Mouse (Mus musculus): ENCODE results near the gene Igsf11. TPM values are rescaled to one million over a fixed set of nuclear protein-coding genes. Genes with fewer than 3 reads are reported as not detected.

Gene Igsf11
- polyA plus RNA-seq, 1 experiment from 2014 or later: 0.63 TPM

GRCm38 (mm10) chr16:38960550-38960949, 68.1 kb downstream of the Igsf11 start:
- DNase-seq (ENCODE audit: low spot score) (no peak), ATAC-seq (ENCODE audit: low FRiP score, low TSS enrichment) (no peak)
- no peak overlapping the region for H3K4me3 ChIP-seq (ENCODE audit: low read depth, low read length)
- H3K9ac ChIP-seq (ENCODE audit: low read length): no peak overlapping the region
- TF ChIP-seq EP300 (optimal IDR thresholded peaks at IDR 0.05) (no peak), CTCF (IDR thresholded peaks at IDR 0.05; ENCODE audit: low read depth) (no peak)
- H3K27me3 ChIP-seq (ENCODE audit: control insufficient read depth, insufficient read depth, low read length): no peaks in the 10 kb centered on the region
- H3K36me3 ChIP-seq (ENCODE audit: control insufficient read depth, insufficient read depth, low read length): no peaks in the 10 kb centered on the region
- H3K4me2 ChIP-seq (replicated peaks; ENCODE audit: low read depth): no peak overlapping the region
- no peak overlapping the region for H3K27ac ChIP-seq (replicated peaks)
- H3K9me3 ChIP-seq (ENCODE audit: control insufficient read depth, low read length): no peaks in the 10 kb centered on the region
- no peaks in the 10 kb centered on the region for H3K4me1 ChIP-seq (replicated peaks; ENCODE audit: control insufficient read depth, insufficient read depth)
- WGBS: 66% methylated on average over 8 of the region's 8 CpGs

- no peak overlapping the region for H3K9ac ChIP-seq (ENCODE audit: low read length)
- ATAC-seq (ENCODE audit: low FRiP score, low TSS enrichment) (no peak), DNase-seq (ENCODE audit: low spot score) (no peak)
- no peak overlapping the region for H3K4me3 ChIP-seq (ENCODE audit: low read depth, low read length)
- WGBS: 74% methylated on average over 2 of the region's 2 CpGs
- TF ChIP-seq CTCF (IDR thresholded peaks at IDR 0.05; ENCODE audit: low read depth) (no peak), EP300 (optimal IDR thresholded peaks at IDR 0.05) (no peak)
- H3K36me3 ChIP-seq (ENCODE audit: control insufficient read depth, insufficient read depth, low read length): no peaks in the 10 kb centered on the region
- no peak overlapping the region for H3K4me2 ChIP-seq (replicated peaks; ENCODE audit: low read depth)
- no peaks in the 10 kb centered on the region for H3K4me1 ChIP-seq (replicated peaks; ENCODE audit: control insufficient read depth, insufficient read depth)
- no peak overlapping the region for H3K27ac ChIP-seq (replicated peaks)
- no peaks in the 10 kb centered on the region for H3K9me3 ChIP-seq (ENCODE audit: control insufficient read depth, low read length)
- no peaks in the 10 kb centered on the region for H3K27me3 ChIP-seq (ENCODE audit: control insufficient read depth, insufficient read depth, low read length)
These were observed 69.4 kb downstream of the Igsf11 start for GRCm38 (mm10) chr16:38961865-38962264.

DNA sequence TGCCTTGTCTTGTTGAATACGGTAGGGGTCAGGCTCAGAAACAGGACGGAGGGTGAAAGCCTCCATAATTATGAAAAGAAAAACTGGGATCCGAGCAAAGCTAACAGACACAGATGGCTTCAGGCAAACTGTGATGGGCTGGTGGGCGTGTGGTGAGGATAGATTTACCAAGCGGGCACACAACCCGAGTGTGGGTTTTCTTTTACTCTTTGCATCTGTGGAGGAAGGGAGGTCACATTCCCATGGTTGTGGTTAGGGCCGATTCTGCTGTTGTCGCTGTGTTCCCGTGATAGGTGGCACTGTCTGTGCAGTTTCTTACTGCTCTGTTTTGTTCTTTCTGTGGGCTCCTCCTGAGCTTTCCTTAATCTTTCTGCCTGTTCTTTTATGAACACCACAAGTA, 70.2 kb downstream of the Igsf11 start:
- H3K4me1 ChIP-seq (replicated peaks; ENCODE audit: control insufficient read depth, insufficient read depth): no peaks in the 10 kb centered on the region
- H3K36me3 ChIP-seq (ENCODE audit: control insufficient read depth, insufficient read depth, low read length): no peaks in the 10 kb centered on the region
- ATAC-seq (ENCODE audit: low FRiP score, low TSS enrichment) (no peak), DNase-seq (ENCODE audit: low spot score) (no peak)
- no peaks in the 10 kb centered on the region for H3K9me3 ChIP-seq (ENCODE audit: control insufficient read depth, low read length)
- H3K4me3 ChIP-seq (ENCODE audit: low read depth, low read length): no peak overlapping the region
- no peak overlapping the region for H3K4me2 ChIP-seq (replicated peaks; ENCODE audit: low read depth)
- no peak overlapping the region for H3K27ac ChIP-seq (replicated peaks)
- H3K9ac ChIP-seq (ENCODE audit: low read length): no peak overlapping the region
- 66% methylated on average over 9 of the region's 9 CpGs for WGBS
- H3K27me3 ChIP-seq (ENCODE audit: control insufficient read depth, insufficient read depth, low read length): no peaks in the 10 kb centered on the region
- TF ChIP-seq CTCF (IDR thresholded peaks at IDR 0.05; ENCODE audit: low read depth) (no peak), EP300 (optimal IDR thresholded peaks at IDR 0.05) (no peak)

DNA sequence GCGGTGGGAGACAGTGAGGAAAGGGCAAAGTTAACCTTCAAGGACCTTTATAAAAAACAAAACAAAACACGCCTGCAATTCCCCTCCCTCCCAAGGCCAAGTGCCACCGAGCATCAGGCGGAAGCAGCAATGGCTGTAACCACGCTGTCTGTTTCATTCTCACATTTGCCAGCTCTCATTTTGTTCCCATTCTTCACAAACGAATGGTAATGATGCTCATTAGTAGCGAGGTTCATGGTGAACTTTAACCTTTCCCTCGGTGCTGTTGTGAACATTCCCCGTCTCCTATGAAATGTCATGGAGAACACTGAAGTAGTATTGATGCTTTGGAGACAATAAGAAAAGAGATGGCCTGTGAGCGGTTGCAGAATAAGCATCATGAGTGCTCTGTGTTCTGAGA, 74.6 kb downstream of the Igsf11 start:
- H3K36me3 ChIP-seq (ENCODE audit: control insufficient read depth, insufficient read depth, low read length): no peaks in the 10 kb centered on the region
- no peak overlapping the region for H3K27ac ChIP-seq (replicated peaks)
- no peak for ATAC-seq (ENCODE audit: low FRiP score, low TSS enrichment)
- no peaks in the 10 kb centered on the region for H3K9me3 ChIP-seq (ENCODE audit: control insufficient read depth, low read length)
- no peak overlapping the region for H3K9ac ChIP-seq (ENCODE audit: low read length)
- H3K4me1 ChIP-seq (replicated peaks; ENCODE audit: control insufficient read depth, insufficient read depth): no peaks in the 10 kb centered on the region
- no peaks in the 10 kb centered on the region for H3K27me3 ChIP-seq (ENCODE audit: control insufficient read depth, insufficient read depth, low read length)
- no peak overlapping the region for H3K4me3 ChIP-seq (ENCODE audit: low read depth, low read length)
- WGBS: 85% methylated on average over 10 of the region's 10 CpGs
- TF ChIP-seq EP300 (optimal IDR thresholded peaks at IDR 0.05): no peak
- no peak for TF ChIP-seq CTCF (IDR thresholded peaks at IDR 0.05; ENCODE audit: low read depth)
- no peak for DNase-seq (ENCODE audit: low spot score)
- H3K4me2 ChIP-seq (replicated peaks; ENCODE audit: low read depth): no peak overlapping the region

DNA sequence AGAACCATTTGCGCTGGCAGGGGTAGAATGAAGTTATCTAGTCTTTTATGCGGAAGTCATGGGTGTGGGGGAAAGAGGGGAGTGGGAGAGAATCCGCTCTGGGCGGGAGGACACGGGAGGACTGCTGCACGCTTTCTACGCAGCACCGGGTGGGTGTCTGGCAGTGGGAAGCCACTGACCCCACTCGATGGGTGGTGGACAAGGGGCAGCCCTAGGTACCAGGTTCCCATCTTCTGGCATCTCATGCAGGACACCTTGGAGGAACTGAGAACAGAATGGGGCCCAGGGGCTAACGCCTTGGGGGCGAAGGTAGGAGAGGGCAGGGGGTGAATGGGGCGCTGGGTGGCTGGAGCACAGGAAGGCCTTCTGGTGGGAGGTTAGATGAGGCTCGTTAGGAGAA, 83.7 kb downstream of the Igsf11 start:
- Histone ChIP-seq H3K4me2 (replicated peaks; ENCODE audit: low read depth) (no peak overlapping the region), H3K4me3 (ENCODE audit: low read depth, low read length) (no peak overlapping the region), H3K27ac (replicated peaks) (no peak overlapping the region), H3K36me3 (ENCODE audit: control insufficient read depth, insufficient read depth, low read length) (no peaks in the 10 kb centered on the region), H3K27me3 (ENCODE audit: control insufficient read depth, insufficient read depth, low read length) (no peaks in the 10 kb centered on the region), H3K9ac (ENCODE audit: low read length) (no peak overlapping the region), H3K9me3 (ENCODE audit: control insufficient read depth, low read length) (no peaks in the 10 kb centered on the region), H3K4me1 (replicated peaks; ENCODE audit: control insufficient read depth, insufficient read depth) (no peaks in the 10 kb centered on the region)
- DNase-seq (ENCODE audit: low spot score) (no peak), ATAC-seq (ENCODE audit: low FRiP score, low TSS enrichment) (no peak)
- 76% methylated on average over 13 of the region's 13 CpGs for WGBS
- no peak for TF ChIP-seq CTCF (IDR thresholded peaks at IDR 0.05; ENCODE audit: low read depth)
- TF ChIP-seq EP300 (optimal IDR thresholded peaks at IDR 0.05): no peak

DNA sequence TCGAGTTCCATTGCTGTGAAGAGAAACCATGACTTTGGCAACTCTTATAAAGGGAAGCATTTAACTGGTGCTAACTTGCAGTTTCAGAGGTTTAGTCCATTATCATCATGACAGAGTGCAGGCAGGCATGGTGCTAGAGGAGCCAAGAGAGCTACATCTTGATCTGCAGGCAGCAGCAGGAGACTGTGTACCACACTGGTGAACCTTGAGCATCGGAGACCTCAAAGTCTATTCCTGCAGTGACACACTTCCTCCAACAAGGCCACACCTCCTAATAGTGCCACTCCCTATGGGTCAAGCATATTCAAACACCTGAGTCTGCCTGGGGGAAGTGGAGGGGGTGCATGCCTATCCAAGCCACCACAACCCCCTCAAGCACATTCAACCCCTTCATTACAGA, 86.1 kb downstream of the Igsf11 start:
- WGBS: 82% methylated on average over 2 of the region's 2 CpGs
- ATAC-seq (ENCODE audit: low FRiP score, low TSS enrichment): no peak

More for the DNA sequence above, 86.1 kb downstream of the Igsf11 start:
- H3K4me2 ChIP-seq (replicated peaks; ENCODE audit: low read depth): no peak overlapping the region
- no peak overlapping the region for H3K9ac ChIP-seq (ENCODE audit: low read length)
- no peaks in the 10 kb centered on the region for H3K27me3 ChIP-seq (ENCODE audit: control insufficient read depth, insufficient read depth, low read length)
- TF ChIP-seq CTCF (IDR thresholded peaks at IDR 0.05; ENCODE audit: low read depth) (no peak), EP300 (optimal IDR thresholded peaks at IDR 0.05) (no peak)
- H3K27ac ChIP-seq (replicated peaks): no peak overlapping the region
- H3K36me3 ChIP-seq (ENCODE audit: control insufficient read depth, insufficient read depth, low read length): no peaks in the 10 kb centered on the region
- no peak for DNase-seq (ENCODE audit: low spot score)
- H3K4me3 ChIP-seq (ENCODE audit: low read depth, low read length): no peak overlapping the region
- no peaks in the 10 kb centered on the region for H3K9me3 ChIP-seq (ENCODE audit: control insufficient read depth, low read length)
- H3K4me1 ChIP-seq (replicated peaks; ENCODE audit: control insufficient read depth, insufficient read depth): no peaks in the 10 kb centered on the region
